ENCODE assay signal across 21 mouse cellular contexts in the genomic region with DNA sequence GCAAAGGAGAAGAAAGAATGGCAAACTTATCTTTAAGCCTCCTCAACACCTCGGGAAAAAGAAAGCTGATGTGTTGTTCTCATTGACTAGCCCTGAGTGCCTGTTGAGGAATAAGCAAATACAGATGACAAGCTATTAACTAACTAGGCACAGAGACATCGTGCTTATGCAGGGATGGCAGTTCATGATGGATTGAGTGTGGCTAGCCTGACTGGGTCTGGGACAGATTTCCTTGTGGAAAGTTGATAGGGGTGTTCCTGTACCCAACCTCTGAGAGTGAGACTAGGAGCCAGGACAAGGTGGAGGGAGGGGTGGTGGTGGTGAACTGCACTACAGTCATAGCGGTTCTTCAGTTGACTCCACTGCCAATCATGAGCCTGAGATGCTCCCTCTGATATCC.
"Had no signal": no experiment of that assay in that cellular context is flagged by ENCODE, and none has a peak within 500 bp of the region (broad histone marks: within the 10 kb centered on the region; RNA-seq: fewer than 3 reads in every experiment).

No protein-coding gene starts in this region.

- H3K4me2 ChIP-seq: heart, embryonic 12.5 days; hindbrain, embryonic 13.5 days; hindbrain, embryonic 15.5 days; liver, embryonic 11.5 days; liver, embryonic 13.5 days; liver, embryonic 15.5 days had no signal

- H3K9me3 ChIP-seq: heart, embryonic 12.5 days; hindbrain, embryonic 13.5 days; hindbrain, embryonic 15.5 days; liver, embryonic 13.5 days; liver, embryonic 15.5 days had no signal

- DNase-seq: gastrocnemius, postnatal 10 days; gastrocnemius, postnatal 36 days; heart, adult 2 months; heart, postnatal 10 days; heart, postnatal 36 days; kidney, adult 11 months; kidney, adult 8-10 months; kidney, postnatal 10 days; kidney, postnatal 25 days; kidney, postnatal 4 days; liver; liver, embryonic 13.5 days had no signal

- ATAC-seq: hindbrain, postnatal 0 days; intestine, embryonic 16.5 days had no signal

- H3K4me1 ChIP-seq: heart, embryonic 12.5 days; hindbrain, embryonic 13.5 days; hindbrain, embryonic 15.5 days; liver, embryonic 13.5 days; liver, embryonic 15.5 days had no signal

- H3K27me3 ChIP-seq: hindbrain, embryonic 13.5 days; hindbrain, embryonic 15.5 days; liver, embryonic 13.5 days; liver, embryonic 15.5 days had no signal

- H3K4me3 ChIP-seq: heart, adult 2 months; heart, embryonic 12.5 days; hindbrain, embryonic 13.5 days; hindbrain, embryonic 15.5 days; layer of hippocampus, adult 2 months; left cerebral cortex, adult 2 months; liver, embryonic 13.5 days; liver, embryonic 15.5 days had no signal

- H3K36me3 ChIP-seq: heart, embryonic 12.5 days; hindbrain, embryonic 13.5 days; hindbrain, embryonic 15.5 days; liver, embryonic 13.5 days; liver, embryonic 15.5 days had no signal

- H3K9ac ChIP-seq: heart, embryonic 12.5 days; hindbrain, embryonic 13.5 days; hindbrain, embryonic 15.5 days; liver, embryonic 13.5 days; liver, embryonic 15.5 days had no signal

- H3K27ac ChIP-seq: heart, adult 2 months; hindbrain, embryonic 13.5 days; hindbrain, embryonic 15.5 days; hindbrain, postnatal 0 days; layer of hippocampus, adult 2 months; left cerebral cortex, adult 2 months; liver, embryonic 13.5 days; liver, embryonic 15.5 days had no signal
